Mouse (Mus musculus) embryonic facial prominence, embryonic 10.5 days (tissue): ENCODE data around the gene Tk1. TPM values are rescaled to one million over a fixed set of nuclear protein-coding genes. Genes with fewer than 3 reads are reported as not detected.

Experiments used
- DNase-seq: peaks from one replicate; pipeline ENCODE4 v3.0.0-alpha.2; 2017; ENCODE audit warnings: low spot score
- H3K27ac ChIP-seq: fragments of 300-500 bp; sonication (generic); replicated peaks from 2 replicates; pipeline ENCODE4 v1.5.1; 2016; ENCODE audit warnings: mild to moderate bottlenecking
- H3K27me3 ChIP-seq: fragments of 300-500 bp; sonication (generic); replicated peaks from 2 replicates; pipeline ENCODE4 v1.6.1; 2016; ENCODE audit warnings: low read depth, mild to moderate bottlenecking; ENCODE audit not compliant: poor library complexity, severe bottlenecking
- H3K36me3 ChIP-seq: fragments of 300-500 bp; sonication (generic); replicated peaks from 2 replicates; pipeline ENCODE4 v1.6.1; 2016; ENCODE audit warnings: mild to moderate bottlenecking, moderate library complexity
- H3K4me1 ChIP-seq: fragments of 300-500 bp; sonication (generic); 2 replicates; pipeline ENCODE4 v1.6.1; 2016
- H3K4me3 ChIP-seq: fragments of 300-500 bp; sonication (generic); 2 replicates; pipeline ENCODE4 v1.5.1; 2016; ENCODE audit warnings: mild to moderate bottlenecking, moderate library complexity
- H3K9me3 ChIP-seq: fragments of 300-500 bp; sonication (generic); 2 replicates; pipeline ENCODE4 v1.6.1; 2016; ENCODE audit warnings: mild to moderate bottlenecking
- WGBS: fragments of 180-500 bp; shearing (Covaris S2); methylation state at CpG from one replicate; pipeline ENCODE4 v1.1.7; 2016; 5-methylcytosine and 5-hydroxymethylcytosine counted together
- polyA plus RNA-seq: library from polyadenylated mRNA; unstranded; fragments of >200 nt; fragmentation: Nextera tagmentation; extraction: Ambion mirVana; gene quantifications from 2 replicates; pipeline ENCODE4 v1.2.1, GENCODE M21; 2016

Tk1 gene
- 156 and 161 TPM in 2 replicates for polyA plus RNA-seq

- peaks cover 64% of the 10 kb centered on the region for H3K4me1 ChIP-seq
Measured at GRCm38 (mm10) chr11:117825333-117826101, at the start of gene Tk1, which contains the start of gene Afmid. Tk1 (minus strand) TSS chr11:117826092. Afmid (plus strand) TSS chr11:117825924.

DNA sequence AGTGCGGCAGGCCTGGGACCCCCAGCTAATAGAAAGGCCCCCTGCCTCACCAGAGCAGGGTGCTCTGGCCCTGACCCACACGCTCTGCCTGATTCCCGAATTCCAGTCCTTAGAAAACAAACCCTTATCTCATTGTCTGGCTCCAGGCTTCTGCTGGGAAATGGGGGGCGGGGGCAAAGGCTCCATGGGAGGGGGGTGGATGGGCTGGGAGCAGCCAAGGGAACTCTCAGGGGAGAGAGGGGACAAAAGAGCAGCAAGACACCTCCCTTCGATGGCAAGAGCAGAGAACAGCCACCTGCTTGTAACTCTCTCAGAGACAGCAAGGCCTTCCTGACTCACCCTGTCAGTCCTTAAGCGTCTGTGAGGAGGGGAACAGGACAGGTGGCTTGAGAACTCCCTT, 49.8 kb upstream of the Tk1 start:
- no peak for DNase-seq
- no peak overlapping the region for H3K4me3 ChIP-seq
- no peaks in the 10 kb centered on the region for H3K9me3 ChIP-seq
- peaks cover 49% of the 10 kb centered on the region for H3K27me3 ChIP-seq
- 26% methylated on average over 6 of the region's 6 CpGs for WGBS
- peaks cover 63% of the 10 kb centered on the region for H3K4me1 ChIP-seq
- no peaks in the 10 kb centered on the region for H3K36me3 ChIP-seq
- peak overlapping the region; percentile 15; the same call in 1 of the 2 replicates for H3K27ac ChIP-seq

More at GRCm38 (mm10) chr11:117825333-117826101, at the start of gene Tk1, which contains the start of gene Afmid:
- Histone ChIP-seq H3K9me3 (no peaks in the 10 kb centered on the region), H3K27me3 (no peaks in the 10 kb centered on the region), H3K27ac (peak within 1 kb of the TSS; percentile 97), H3K4me3 (peak within 1 kb of the TSS; percentile 85), H3K36me3 (peaks cover 37% of the 10 kb centered on the region)
- DNase-seq = peak; percentile 91
- under 1% methylated on average over 34 of the region's 34 CpGs for WGBS

DNA sequence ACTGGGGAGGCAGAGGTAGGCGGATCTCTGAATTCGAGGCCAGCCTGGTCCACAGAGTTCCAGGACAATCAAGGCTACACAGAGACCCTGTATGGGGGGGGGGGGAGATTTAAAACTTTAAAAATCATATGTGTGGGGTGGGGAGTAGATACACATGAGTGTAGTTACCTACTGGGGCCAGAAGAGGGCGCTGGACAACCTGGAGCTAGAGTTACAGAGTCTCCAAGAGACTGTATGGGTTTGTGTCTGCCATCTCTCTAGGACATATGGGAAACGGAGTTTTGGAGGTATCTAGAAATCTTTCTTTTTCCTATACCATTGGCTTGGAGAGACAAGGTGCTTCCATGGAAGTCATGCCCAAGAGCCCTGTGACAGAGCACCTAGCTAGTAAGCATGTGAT, 48.5 kb upstream of the Tk1 start:
- H3K9me3 ChIP-seq = no peaks in the 10 kb centered on the region
- WGBS = 59% methylated on average over 4 of the region's 4 CpGs
- H3K36me3 ChIP-seq = no peaks in the 10 kb centered on the region
- no peak overlapping the region for H3K4me3 ChIP-seq
- H3K27me3 ChIP-seq = peaks cover 37% of the 10 kb centered on the region
- H3K4me1 ChIP-seq = peaks cover 65% of the 10 kb centered on the region
- no peak overlapping the region for H3K27ac ChIP-seq
- DNase-seq = no peak

DNA sequence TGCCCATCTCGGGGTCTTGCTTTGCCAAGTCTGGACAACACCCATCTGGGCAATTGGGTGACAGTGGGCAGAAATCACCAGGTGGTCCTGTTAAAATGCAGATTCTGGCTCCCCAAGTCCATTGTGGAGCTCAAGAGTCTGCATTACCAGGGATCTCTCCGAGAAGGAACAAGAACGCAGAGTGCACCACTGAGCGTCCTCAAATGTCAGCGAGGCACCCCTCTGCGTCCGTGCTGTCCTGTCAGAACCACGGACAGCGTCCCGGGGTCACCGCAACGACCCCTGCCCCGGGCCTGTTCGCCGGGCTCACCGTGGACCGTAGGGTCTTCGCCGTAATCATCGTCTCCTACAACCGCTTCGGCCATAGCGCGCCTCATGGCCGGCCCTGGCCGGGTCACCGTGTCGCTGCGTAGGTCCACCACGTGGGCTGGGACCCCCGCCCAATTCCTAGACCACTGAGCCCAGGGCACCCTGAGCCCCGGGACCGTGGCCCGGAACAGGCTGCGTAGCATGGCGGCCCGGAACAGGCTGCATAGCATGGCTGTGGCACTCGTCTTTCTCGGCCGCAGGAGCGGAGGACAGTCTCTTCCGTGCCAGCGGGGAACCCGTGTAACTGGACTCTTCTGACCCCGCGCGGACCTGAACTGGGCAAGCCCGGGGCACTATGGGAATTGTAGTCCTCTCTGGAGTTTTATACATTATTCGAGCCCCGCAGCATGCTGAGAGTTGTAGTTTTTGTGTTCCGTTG, 47.1 kb upstream of the Tk1 start, which contains the start of gene Tha1:
Gene Tha1 (minus strand): TSS at position 621 of the 748 bp plus-strand sequence.
- Histone ChIP-seq H3K27ac (peak within 1 kb of the TSS; percentile 85), H3K4me3 (peak within 1 kb of the TSS; percentile 75), H3K4me1 (peaks cover 51% of the 10 kb centered on the region), H3K9me3 (no peaks in the 10 kb centered on the region), H3K36me3 (no peaks in the 10 kb centered on the region), H3K27me3 (peaks cover 23% of the 10 kb centered on the region)
- WGBS = 2% methylated on average over 51 of the region's 51 CpGs
- peak; percentile 87 for DNase-seq

- peaks cover 47% of the 10 kb centered on the region for H3K4me1 ChIP-seq
- no peak overlapping the region for H3K27ac ChIP-seq
- DNase-seq = no peak
- H3K27me3 ChIP-seq = peaks cover 22% of the 10 kb centered on the region
- peak overlapping the region; percentile 75 for H3K4me3 ChIP-seq
- no peaks in the 10 kb centered on the region for H3K36me3 ChIP-seq
- no peaks in the 10 kb centered on the region for H3K9me3 ChIP-seq
- 65% methylated on average over 12 of the region's 12 CpGs for WGBS
Measured at GRCm38 (mm10) chr11:117871911-117872584, 46.2 kb upstream of the Tk1 start.

- H3K9me3 ChIP-seq = no peaks in the 10 kb centered on the region
- no peak for DNase-seq
- no peaks in the 10 kb centered on the region for H3K36me3 ChIP-seq
- 76% methylated on average over 5 of the region's 5 CpGs for WGBS
- H3K4me3 ChIP-seq = no peak overlapping the region
- H3K27me3 ChIP-seq = peaks cover 20% of the 10 kb centered on the region
- H3K4me1 ChIP-seq = peaks cover 52% of the 10 kb centered on the region
- H3K27ac ChIP-seq = no peak overlapping the region
Measured at GRCm38 (mm10) chr11:117871376-117871775, 45.5 kb upstream of the Tk1 start.

DNA sequence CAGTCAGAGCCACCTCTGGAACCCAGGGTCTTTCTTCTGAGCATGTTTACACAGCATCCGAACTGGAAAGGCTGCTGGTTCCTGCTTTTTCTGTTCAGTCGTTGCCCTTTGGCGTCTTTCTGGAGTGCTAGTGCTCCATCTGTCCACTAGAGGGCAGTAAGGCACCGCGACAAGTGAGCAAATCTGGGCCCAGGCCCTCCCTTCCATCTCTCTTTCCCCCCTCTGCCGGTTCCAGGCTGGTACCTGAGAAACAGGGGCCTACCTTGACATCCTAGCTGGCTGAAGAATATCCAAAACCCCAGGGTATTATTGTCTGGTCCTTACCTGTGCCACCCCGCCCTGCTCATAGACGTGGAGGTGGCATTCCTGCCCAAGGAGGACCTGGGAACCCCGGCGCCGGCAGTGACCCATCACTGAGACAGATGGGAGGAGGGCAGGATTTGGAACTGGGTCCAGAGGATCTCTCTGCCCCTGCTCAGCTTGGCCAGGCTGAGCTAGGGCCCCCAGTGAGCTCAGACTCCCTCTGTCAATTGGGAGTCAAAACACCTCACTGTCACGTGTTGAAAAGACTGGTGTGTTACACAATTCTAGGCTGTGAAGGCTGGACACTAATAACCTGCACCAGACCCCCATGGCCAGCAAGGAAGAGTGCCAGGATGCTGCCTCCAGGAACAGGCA, 44.9 kb upstream of the Tk1 start:
- 33% methylated on average over 12 of the region's 12 CpGs for WGBS
- H3K4me3 ChIP-seq = no peak overlapping the region
- no peaks in the 10 kb centered on the region for H3K36me3 ChIP-seq
- no peak overlapping the region for H3K27ac ChIP-seq
- DNase-seq = peak; percentile 79
- no peaks in the 10 kb centered on the region for H3K9me3 ChIP-seq
- H3K4me1 ChIP-seq = peaks cover 55% of the 10 kb centered on the region
- peaks cover 20% of the 10 kb centered on the region for H3K27me3 ChIP-seq

DNA sequence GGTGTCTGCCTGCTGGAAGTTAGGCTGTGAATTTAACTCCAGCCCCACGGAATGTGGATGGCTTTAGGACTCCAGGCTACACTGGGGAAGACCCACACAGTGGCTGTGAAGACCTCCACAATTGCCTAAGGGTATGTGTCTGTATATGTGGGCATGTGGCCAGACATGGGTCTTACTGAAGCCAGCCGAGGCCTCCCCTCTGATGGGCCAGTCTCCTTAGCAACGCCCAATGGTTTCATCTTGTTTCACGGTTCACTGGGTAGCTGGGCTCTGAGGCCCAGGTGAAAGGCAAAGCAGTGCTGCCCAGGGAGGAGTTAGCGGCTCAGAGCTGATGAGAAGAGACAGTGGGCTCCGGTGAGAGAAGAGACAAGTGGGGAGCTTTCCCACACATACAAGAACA, 40.1 kb upstream of the Tk1 start:
- Histone ChIP-seq H3K4me1 (peaks cover 50% of the 10 kb centered on the region), H3K9me3 (no peaks in the 10 kb centered on the region), H3K27me3 (peaks cover 52% of the 10 kb centered on the region), H3K27ac (peak overlapping the region; percentile 57), H3K36me3 (no peaks in the 10 kb centered on the region), H3K4me3 (0 out of 2 replicates have a peak overlapping the region, but pooled peaks have one; percentile 0)
- 27% methylated on average over 6 of the region's 6 CpGs for WGBS
- no peak for DNase-seq

DNA sequence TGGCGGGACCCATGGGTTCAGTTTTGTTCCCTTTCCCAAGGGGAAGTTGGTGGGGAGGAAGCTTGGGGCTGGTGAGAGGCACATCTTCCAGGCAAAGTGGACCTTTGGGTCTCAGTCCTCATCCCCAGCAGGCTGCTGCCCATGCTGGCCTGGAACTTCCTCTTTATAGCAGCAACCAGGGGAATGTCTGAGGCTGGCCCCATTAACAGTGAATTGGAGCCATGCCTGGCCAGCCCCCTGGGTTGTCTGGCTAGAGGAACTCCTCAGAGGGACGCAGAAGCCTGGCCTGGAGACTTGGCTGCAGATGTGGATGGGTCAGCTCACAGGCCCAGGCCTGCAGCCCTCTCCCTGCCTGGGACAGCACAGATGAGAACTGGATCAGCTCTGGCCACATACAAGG, 38.9 kb upstream of the Tk1 start:
- Histone ChIP-seq H3K27ac (0 out of 2 replicates have a peak overlapping the region, but pooled peaks have one; percentile 57), H3K4me3 (no peak overlapping the region), H3K27me3 (peaks cover 60% of the 10 kb centered on the region), H3K9me3 (no peaks in the 10 kb centered on the region), H3K36me3 (no peaks in the 10 kb centered on the region), H3K4me1 (peaks cover 53% of the 10 kb centered on the region)
- no peak for DNase-seq
- WGBS = 59% methylated on average over 2 of the region's 2 CpGs

- H3K27ac ChIP-seq = no peak overlapping the region
- H3K36me3 ChIP-seq = peaks cover 5% of the 10 kb centered on the region
- peaks cover 62% of the 10 kb centered on the region for H3K4me1 ChIP-seq
- no peaks in the 10 kb centered on the region for H3K9me3 ChIP-seq
- 22% methylated on average over 11 of the region's 11 CpGs for WGBS
- H3K27me3 ChIP-seq = peaks cover 75% of the 10 kb centered on the region
- no peak for DNase-seq
- H3K4me3 ChIP-seq = no peak overlapping the region
Measured at GRCm38 (mm10) chr11:117863174-117863856, 37.4 kb upstream of the Tk1 start.

DNA sequence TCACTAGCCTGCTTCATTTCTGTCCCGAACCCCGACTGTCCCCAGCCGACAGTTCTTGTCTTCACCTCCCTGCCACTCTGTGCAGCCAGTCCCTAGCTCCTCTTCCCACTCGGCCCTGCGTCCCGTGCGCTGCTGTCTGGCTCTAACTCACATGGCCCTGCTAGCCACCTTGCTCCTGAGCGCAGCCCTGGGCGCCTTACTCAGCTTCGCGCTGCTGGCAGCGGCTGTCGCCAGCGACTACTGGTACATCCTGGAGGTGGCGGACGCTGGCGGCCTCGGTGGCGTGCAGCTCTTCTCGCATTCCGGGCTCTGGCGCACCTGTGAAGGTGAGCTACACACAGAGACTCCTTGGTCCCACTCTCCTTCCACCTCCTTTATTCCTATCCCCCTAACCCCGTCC, 34.7 kb upstream of the Tk1 start, which contains the start of gene Tmem235:
Gene Tmem235 (plus strand): TSS at position 152 of the 400 bp plus-strand sequence.
- WGBS = 4% methylated on average over 23 of the region's 23 CpGs
- Histone ChIP-seq H3K27ac (0 out of 2 replicates have a peak within 1 kb of the TSS, but pooled peaks have one; percentile 5), H3K4me1 (peaks cover 49% of the 10 kb centered on the region), H3K4me3 (peak within 1 kb of the TSS; percentile 40), H3K36me3 (peaks cover 32% of the 10 kb centered on the region), H3K9me3 (no peaks in the 10 kb centered on the region), H3K27me3 (peaks cover 74% of the 10 kb centered on the region)
- DNase-seq = no peak
